Mouse (Mus musculus) liver, adult 2 months (tissue): ENCODE measurements around the gene Sorbs1.

Experiments
- CTCF ChIP-seq: fragments of 200-500 bp; IDR thresholded peaks from 2 replicates; pipeline ENCODE4 v1.5.1; 2011; ENCODE audit warnings: low read depth, low read length, control low read depth
- POLR2A ChIP-seq: fragments of 200-500 bp; IDR thresholded peaks from 2 replicates; pipeline ENCODE4 v1.6.1; 2011; ENCODE audit warnings: low read length, control low read depth; ENCODE audit not compliant: insufficient read depth; ENCODE audit errors: extremely low read depth

DNA sequence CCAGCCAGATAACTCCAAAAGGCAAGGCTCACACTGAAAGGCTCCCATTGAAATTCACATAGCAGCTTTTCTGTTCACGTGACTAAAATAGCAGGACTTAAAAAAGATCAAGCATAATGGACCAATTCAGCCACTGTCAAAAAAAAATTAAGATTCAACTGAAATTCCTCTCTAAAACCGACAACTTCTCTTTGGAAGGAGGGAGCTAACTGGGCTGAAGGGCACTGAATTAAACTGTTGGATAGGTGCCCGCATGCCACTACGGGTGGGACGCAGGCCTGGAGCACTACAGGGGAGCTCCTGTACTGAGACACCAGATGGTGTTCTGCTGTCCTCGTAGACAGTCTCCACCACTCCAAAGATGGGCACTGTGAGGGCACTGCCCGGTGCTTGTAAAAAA lies 165.4 kb downstream of the Sorbs1 start:
- no peak for TF ChIP-seq POLR2A
- TF ChIP-seq CTCF: no peak
